Mouse (Mus musculus) liver, adult 2 months (tissue): Measurements from ENCODE around the gene Sytl2. TPM values are rescaled to one million over a fixed set of nuclear protein-coding genes. Genes with fewer than 3 reads are reported as not detected.

ENCODE experiments used
- DNase-seq: peaks from one replicate; pipeline ENCODE4 v3.0.0-alpha.2; 2011; ENCODE audit warnings: low read depth, low spot score; ENCODE audit errors: extremely low read depth
- H3K27ac ChIP-seq: fragments of 200-500 bp; replicated peaks from 2 replicates; pipeline ENCODE4 v1.5.1; 2012; ENCODE audit warnings: low read depth, mild to moderate bottlenecking, control low read depth, inconsistent platforms, low read length; ENCODE audit not compliant: insufficient read depth
- H3K27me3 ChIP-seq: fragments of 200-500 bp; 2 replicates; pipeline ENCODE4 v1.6.1; 2012; ENCODE audit warnings: mild to moderate bottlenecking, moderate library complexity, low read length, inconsistent platforms; ENCODE audit not compliant: control insufficient read depth, insufficient read depth
- H3K36me3 ChIP-seq: fragments of 200-500 bp; 2 replicates; pipeline ENCODE4 v1.6.1; 2012; ENCODE audit warnings: low read length, inconsistent platforms; ENCODE audit not compliant: control insufficient read depth, insufficient read depth
- H3K4me1 ChIP-seq: fragments of 200-500 bp; 2 replicates; pipeline ENCODE4 v1.6.1; 2011; ENCODE audit warnings: low read length; ENCODE audit not compliant: control insufficient read depth, insufficient read depth
- H3K4me3 ChIP-seq: fragments of 200-500 bp; 2 replicates; pipeline ENCODE4 v1.5.1; 2011; ENCODE audit warnings: low read depth, mild to moderate bottlenecking, control low read depth, low read length, moderate library complexity; ENCODE audit not compliant: insufficient read depth
- H3K79me2 ChIP-seq: fragments of 200-500 bp; 2 replicates; pipeline ENCODE4 v1.6.1; 2012; ENCODE audit warnings: inconsistent platforms, mild to moderate bottlenecking, low read length, moderate library complexity; ENCODE audit not compliant: control insufficient read depth, insufficient read depth
- H3K9ac ChIP-seq: fragments of 200-500 bp; 2 replicates; pipeline ENCODE4 v1.6.1; 2012; ENCODE audit warnings: low read depth, mild to moderate bottlenecking, control low read depth, inconsistent platforms, low read length
- CTCF ChIP-seq: fragments of 200-500 bp; IDR thresholded peaks from 2 replicates; pipeline ENCODE4 v1.5.1; 2011; ENCODE audit warnings: low read depth, low read length, control low read depth
- POLR2A ChIP-seq: fragments of 200-500 bp; IDR thresholded peaks from 2 replicates; pipeline ENCODE4 v1.6.1; 2011; ENCODE audit warnings: low read length, control low read depth; ENCODE audit not compliant: insufficient read depth; ENCODE audit errors: extremely low read depth
- WGBS: fragments of 180-500 bp; shearing (Covaris S2); methylation state at CpG from one replicate; pipeline ENCODE4 v1.1.7; 2018; 5-methylcytosine and 5-hydroxymethylcytosine counted together
- polyA plus RNA-seq: library from polyadenylated mRNA; depleted of rRNA; stranded (reverse); fragments of >200 nt; gene quantifications from 2 replicates; pipeline ENCODE4 v1.2.3, GENCODE M21; 2012
- total RNA-seq: library from RNA; depleted of rRNA; stranded (reverse); fragments of >200 nt; gene quantifications from 2 replicates; pipeline ENCODE4 v1.2.3, GENCODE M21; 2014

Sytl2 gene
- total and polyA plus RNA-seq, 2 experiments, result 0.53 to 1.3 TPM

- TF ChIP-seq CTCF (no peak), POLR2A (no peak)
- no peaks in the 10 kb centered on the region for H3K27me3 ChIP-seq
- no peak overlapping the region for H3K9ac ChIP-seq
- no peaks in the 10 kb centered on the region for H3K36me3 ChIP-seq
- no peak for DNase-seq
- no peak overlapping the region for H3K27ac ChIP-seq
- no peaks in the 10 kb centered on the region for H3K4me1 ChIP-seq
- 60% methylated on average over 3 of the region's 3 CpGs for WGBS
- H3K4me3 ChIP-seq, result no peak overlapping the region
- no peaks in the 10 kb centered on the region for H3K79me2 ChIP-seq
Measured at GRCm38 (mm10) chr7:90313421-90313820, 11.4 kb downstream of the Sytl2 start.

GRCm38 (mm10) chr7:90316823-90317222 is 14.8 kb downstream of the Sytl2 start:
- H3K36me3 ChIP-seq, result no peaks in the 10 kb centered on the region
- DNase-seq, result no peak
- 94% methylated on average over 2 of the region's 2 CpGs for WGBS
- H3K79me2 ChIP-seq, result no peaks in the 10 kb centered on the region
- TF ChIP-seq POLR2A (no peak), CTCF (no peak)
- no peak overlapping the region for H3K9ac ChIP-seq
- no peaks in the 10 kb centered on the region for H3K4me1 ChIP-seq
- H3K4me3 ChIP-seq, result no peak overlapping the region
- no peaks in the 10 kb centered on the region; the same call in 1 of the 2 replicates for H3K27me3 ChIP-seq
- no peak overlapping the region for H3K27ac ChIP-seq

- H3K4me1 ChIP-seq, result no peaks in the 10 kb centered on the region
- no peak overlapping the region for H3K9ac ChIP-seq
- H3K79me2 ChIP-seq, result no peaks in the 10 kb centered on the region
- TF ChIP-seq CTCF, result no peak
- no peak for TF ChIP-seq POLR2A
- no peak for DNase-seq
- WGBS, result 88% methylated on average over 1 of the region's 1 CpGs
- H3K27me3 ChIP-seq, result no peaks in the 10 kb centered on the region; the same call in 1 of the 2 replicates
- no peak overlapping the region for H3K27ac ChIP-seq
- H3K36me3 ChIP-seq, result no peaks in the 10 kb centered on the region
- no peak overlapping the region for H3K4me3 ChIP-seq
Measured at GRCm38 (mm10) chr7:90319446-90319845, 17.4 kb downstream of the Sytl2 start.

- no peak overlapping the region for H3K4me3 ChIP-seq
Measured at GRCm38 (mm10) chr7:90320124-90320523, 18.1 kb downstream of the Sytl2 start.

GRCm38 (mm10) chr7:90325166-90325565 is 23.1 kb downstream of the Sytl2 start:
- no peaks in the 10 kb centered on the region for H3K79me2 ChIP-seq
- no peaks in the 10 kb centered on the region for H3K27me3 ChIP-seq
- WGBS, result 92% methylated on average over 4 of the region's 4 CpGs
- DNase-seq, result no peak
- no peak overlapping the region for H3K27ac ChIP-seq
- H3K9ac ChIP-seq, result no peak overlapping the region
- no peaks in the 10 kb centered on the region for H3K36me3 ChIP-seq
- H3K4me1 ChIP-seq, result no peaks in the 10 kb centered on the region
- no peak overlapping the region for H3K4me3 ChIP-seq
- TF ChIP-seq POLR2A (no peak), CTCF (no peak)

More at GRCm38 (mm10) chr7:90320124-90320523, 18.1 kb downstream of the Sytl2 start:
- Histone ChIP-seq H3K9ac (no peak overlapping the region), H3K4me1 (no peaks in the 10 kb centered on the region), H3K36me3 (no peaks in the 10 kb centered on the region), H3K27me3 (no peaks in the 10 kb centered on the region; the same call in 1 of the 2 replicates), H3K79me2 (no peaks in the 10 kb centered on the region), H3K27ac (no peak overlapping the region)
- 43% methylated on average over 5 of the region's 5 CpGs for WGBS
- DNase-seq, result no peak
- TF ChIP-seq CTCF, result no peak
- TF ChIP-seq POLR2A, result no peak

- WGBS, result 59% methylated on average over 1 of the region's 1 CpGs
- Histone ChIP-seq H3K27me3 (no peaks in the 10 kb centered on the region), H3K4me1 (no peaks in the 10 kb centered on the region), H3K27ac (no peak overlapping the region), H3K4me3 (no peak overlapping the region), H3K36me3 (no peaks in the 10 kb centered on the region), H3K9ac (no peak overlapping the region), H3K79me2 (no peaks in the 10 kb centered on the region)
- no peak for DNase-seq
- TF ChIP-seq POLR2A (no peak), CTCF (no peak)
Measured at GRCm38 (mm10) chr7:90330200-90330599, 28.1 kb downstream of the Sytl2 start.
